Mouse (Mus musculus) hindbrain, embryonic 10.5 days (tissue): ENCODE data around the gene Slc44a3. TPM values are rescaled to one million over a fixed set of nuclear protein-coding genes. Genes with fewer than 3 reads are reported as not detected.
A peak's percentile ranks its signal among the peaks of the same experiment; 100 is the strongest.
"Not testable (repeated sequence)": the region's sequence is repeated elsewhere in the genome, so short reads cannot be mapped to it uniquely, and the experiment has no call there.

Experiments
- DNase-seq: peaks from one replicate; pipeline ENCODE4 v3.0.0-alpha.2; 2017; ENCODE audit warnings: low spot score
- H3K27ac ChIP-seq: fragments of 300-500 bp; sonication (generic); 2 replicates; pipeline ENCODE4 v1.5.1; 2016; ENCODE audit warnings: mild to moderate bottlenecking, moderate library complexity
- H3K27me3 ChIP-seq: fragments of 300-500 bp; sonication (generic); 2 replicates; pipeline ENCODE4 v1.6.1; 2016; ENCODE audit warnings: mild to moderate bottlenecking; ENCODE audit not compliant: poor library complexity, insufficient read depth, severe bottlenecking
- H3K36me3 ChIP-seq: fragments of 300-500 bp; sonication (generic); 2 replicates; pipeline ENCODE4 v1.6.1; 2016; ENCODE audit warnings: mild to moderate bottlenecking, moderate library complexity
- H3K4me1 ChIP-seq: fragments of 300-500 bp; sonication (generic); replicated peaks from 2 replicates; pipeline ENCODE4 v1.6.1; 2016; ENCODE audit warnings: mild to moderate bottlenecking
- H3K4me3 ChIP-seq: fragments of 300-500 bp; sonication (generic); 2 replicates; pipeline ENCODE4 v1.5.1; 2016; ENCODE audit warnings: mild to moderate bottlenecking, moderate library complexity
- H3K9me3 ChIP-seq: fragments of 300-500 bp; sonication (generic); 2 replicates; pipeline ENCODE4 v1.6.1; 2016; ENCODE audit warnings: mild to moderate bottlenecking, moderate library complexity
- WGBS: fragments of 180-500 bp; shearing (Covaris S2); methylation state at CpG from one replicate; pipeline ENCODE4 v1.1.7; 2016; 5-methylcytosine and 5-hydroxymethylcytosine counted together
- polyA plus RNA-seq: library from polyadenylated mRNA; unstranded; fragments of >200 nt; fragmentation: Nextera tagmentation; extraction: Ambion mirVana; gene quantifications from 2 replicates; pipeline ENCODE4 v1.2.1, GENCODE M21; 2016

The Slc44a3 gene
- polyA plus RNA-seq, 1 experiment from 2014 or later: 0.33 TPM

DNA sequence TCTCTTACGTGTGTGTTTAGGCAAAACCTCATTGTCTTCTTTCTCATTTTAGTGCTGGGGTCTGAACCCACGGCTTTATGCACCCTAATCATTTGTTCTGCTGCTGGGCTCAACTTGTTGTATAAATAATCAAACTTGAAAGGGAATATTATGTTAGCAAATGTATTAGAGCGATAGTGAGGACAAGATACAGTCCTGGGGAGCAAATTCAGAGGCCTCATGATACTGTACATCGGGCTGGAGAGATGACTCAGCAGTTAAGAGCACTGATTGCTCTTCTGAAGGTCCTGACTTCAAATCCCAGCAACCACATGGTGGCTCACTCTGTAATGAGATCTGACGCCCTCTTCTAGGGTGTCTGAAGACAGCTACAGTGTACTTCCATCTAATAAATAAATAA is 8.4 kb upstream of the Slc44a3 start:
- peaks cover 21% of the 10 kb centered on the region for H3K27me3 ChIP-seq

DNA sequence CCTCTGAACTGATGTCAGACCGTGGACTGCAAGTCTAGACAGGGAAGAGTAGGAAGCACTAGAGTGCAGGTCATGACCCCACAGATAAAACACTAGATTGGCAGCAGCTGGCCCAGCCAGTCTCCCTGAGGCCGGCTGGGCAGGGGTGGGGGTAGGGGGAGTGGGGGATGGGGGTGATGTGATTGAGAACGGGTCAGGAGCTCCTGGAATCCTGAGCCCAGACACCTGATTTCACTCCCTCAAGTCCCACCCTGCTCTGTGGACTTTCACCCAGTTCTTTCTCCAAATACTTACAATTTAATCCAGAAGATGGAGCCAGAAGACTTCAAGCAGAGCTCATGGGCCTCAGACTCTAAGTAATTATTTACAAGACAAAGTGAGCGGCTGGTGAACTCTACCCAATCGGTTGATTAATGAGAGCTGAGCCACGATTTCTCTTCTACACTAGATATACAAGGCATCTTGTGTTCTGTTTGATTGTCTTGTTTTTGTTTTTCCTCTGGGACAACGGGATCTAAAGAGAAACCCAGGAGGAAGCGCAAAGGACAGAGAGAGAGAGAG is 7.7 kb upstream of the Slc44a3 start:
- Histone ChIP-seq H3K4me3 (no peak overlapping the region), H3K36me3 (no peaks in the 10 kb centered on the region), H3K9me3 (no peaks in the 10 kb centered on the region), H3K27ac (0 out of 2 replicates have a peak overlapping the region, but pooled peaks have one; percentile 50), H3K4me1 (peaks cover 16% of the 10 kb centered on the region), H3K27me3 (peaks cover 28% of the 10 kb centered on the region)
- 10% methylated on average over 8 of the region's 8 CpGs for WGBS
- peak; percentile 68 for DNase-seq

More for the DNA sequence above, 8.4 kb upstream of the Slc44a3 start:
- Histone ChIP-seq H3K4me1 (peaks cover 16% of the 10 kb centered on the region), H3K27ac (no peak overlapping the region), H3K4me3 (no peak overlapping the region), H3K36me3 (no peaks in the 10 kb centered on the region), H3K9me3 (no peaks in the 10 kb centered on the region)
- no peak for DNase-seq
- 65% methylated on average over 5 of the region's 5 CpGs for WGBS

DNA sequence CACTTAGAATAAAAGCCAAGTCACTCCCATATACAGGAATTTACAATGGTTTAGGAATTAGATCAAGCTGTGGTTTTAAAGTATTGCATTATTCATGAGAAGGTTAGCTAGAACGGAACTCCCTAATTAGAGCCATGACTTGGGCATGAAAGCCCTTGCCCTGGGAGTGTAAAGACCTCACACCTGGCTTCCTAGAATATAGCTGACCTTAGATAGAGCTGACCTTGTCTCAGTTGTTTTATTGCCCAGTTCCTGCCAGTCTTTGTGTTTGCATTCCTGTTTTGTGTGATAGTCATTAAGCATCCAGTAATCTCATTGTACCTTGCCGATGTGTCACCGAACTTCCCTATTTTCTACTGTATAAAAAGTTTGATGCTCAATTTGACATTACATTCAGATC is 6.6 kb upstream of the Slc44a3 start:
- 83% methylated on average over 3 of the region's 3 CpGs for WGBS
- H3K4me3 ChIP-seq, H3K9me3 ChIP-seq, H3K27ac ChIP-seq, H3K36me3 ChIP-seq, DNase-seq: not testable (repeated sequence)
- peaks cover 38% of the 10 kb centered on the region for H3K27me3 ChIP-seq
- H3K4me1 ChIP-seq: peaks cover 16% of the 10 kb centered on the region

DNA sequence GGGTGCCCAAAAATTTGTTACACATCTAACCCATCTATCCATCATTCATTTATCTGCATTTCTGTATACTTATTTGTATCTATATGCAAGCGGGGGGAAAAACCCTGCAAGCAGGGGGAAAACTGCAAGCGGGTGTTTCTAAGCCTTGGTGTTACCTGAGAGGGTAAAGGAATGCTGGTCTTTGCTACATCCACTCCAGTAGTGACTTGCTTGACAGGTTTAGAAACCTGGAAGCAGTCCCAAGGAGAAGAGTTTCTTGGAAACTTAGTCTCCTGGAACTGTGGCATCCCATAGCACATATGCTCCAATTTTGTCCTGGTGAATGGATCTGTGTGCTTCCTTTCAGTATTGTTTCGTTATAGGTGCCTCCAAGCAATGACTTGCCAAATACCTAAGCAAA is 5.8 kb upstream of the Slc44a3 start:
- Histone ChIP-seq H3K27ac (no peak overlapping the region), H3K36me3 (no peaks in the 10 kb centered on the region), H3K4me3 (no peak overlapping the region), H3K9me3 (no peaks in the 10 kb centered on the region), H3K4me1 (peaks cover 16% of the 10 kb centered on the region), H3K27me3 (peaks cover 47% of the 10 kb centered on the region)
- no peak for DNase-seq
- WGBS: 88% methylated on average over 3 of the region's 3 CpGs

DNA sequence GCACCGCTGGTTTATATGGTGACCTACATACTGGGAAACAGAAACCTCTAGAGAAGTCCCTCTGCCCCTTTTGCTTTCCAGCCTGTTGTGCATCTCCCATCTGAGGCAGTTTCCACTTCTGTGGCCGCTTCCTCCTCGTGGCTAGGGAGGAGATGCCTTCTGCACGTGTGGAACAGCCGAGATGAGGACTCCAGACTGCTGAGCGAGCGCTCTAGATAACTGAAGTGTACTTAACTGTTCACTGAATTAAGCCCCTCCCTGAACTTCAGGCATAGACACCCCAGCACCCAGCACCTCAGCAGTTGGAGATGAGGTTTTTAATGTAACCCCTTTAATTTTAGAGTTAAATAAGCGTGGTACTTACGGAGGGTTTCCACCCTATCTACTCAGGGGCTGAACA is 4.6 kb upstream of the Slc44a3 start:
- Histone ChIP-seq H3K27me3 (peaks cover 55% of the 10 kb centered on the region), H3K4me1 (peaks cover 24% of the 10 kb centered on the region), H3K27ac (no peak overlapping the region), H3K4me3 (no peak overlapping the region), H3K9me3 (no peaks in the 10 kb centered on the region), H3K36me3 (no peaks in the 10 kb centered on the region)
- DNase-seq: no peak
- 87% methylated on average over 9 of the region's 9 CpGs for WGBS

DNA sequence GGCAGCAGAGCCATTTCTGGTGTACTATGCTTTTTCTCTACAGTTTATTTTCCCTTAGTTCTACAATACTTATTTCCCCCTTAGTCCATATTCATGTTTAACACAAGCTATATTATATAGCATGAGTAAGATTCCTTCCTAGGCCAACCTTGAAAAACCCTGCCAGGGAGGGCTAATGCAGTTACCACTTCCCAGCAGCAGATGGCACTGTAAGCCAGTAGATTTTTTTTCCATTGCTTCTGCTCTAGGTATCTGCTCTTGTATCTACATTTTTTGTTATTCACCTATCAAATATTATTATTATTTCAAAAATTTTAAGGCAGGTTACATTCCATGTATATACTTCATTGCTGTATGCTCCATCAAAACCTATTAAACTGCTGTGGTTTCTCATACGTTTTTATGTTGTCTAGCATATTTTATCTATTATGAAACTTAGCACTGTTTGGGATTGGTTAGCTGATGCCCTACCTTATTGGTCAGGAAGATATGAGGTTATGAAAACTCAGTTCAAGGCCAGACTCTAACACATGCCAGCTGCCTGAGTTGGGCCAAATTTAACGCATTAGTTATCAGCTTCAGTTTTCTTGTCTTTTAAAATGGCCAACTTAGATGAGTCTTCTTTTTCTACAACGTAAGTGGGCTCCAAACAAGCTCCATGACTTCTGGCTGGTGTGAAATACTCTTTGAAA is 3.8 kb upstream of the Slc44a3 start:
- Histone ChIP-seq H3K4me3 (no peak overlapping the region), H3K27me3 (peaks cover 63% of the 10 kb centered on the region), H3K9me3 (no peaks in the 10 kb centered on the region), H3K36me3 (no peaks in the 10 kb centered on the region), H3K27ac (no peak overlapping the region), H3K4me1 (peaks cover 26% of the 10 kb centered on the region)
- peak; percentile 54 for DNase-seq
- 88% methylated on average over 3 of the region's 3 CpGs for WGBS

DNA sequence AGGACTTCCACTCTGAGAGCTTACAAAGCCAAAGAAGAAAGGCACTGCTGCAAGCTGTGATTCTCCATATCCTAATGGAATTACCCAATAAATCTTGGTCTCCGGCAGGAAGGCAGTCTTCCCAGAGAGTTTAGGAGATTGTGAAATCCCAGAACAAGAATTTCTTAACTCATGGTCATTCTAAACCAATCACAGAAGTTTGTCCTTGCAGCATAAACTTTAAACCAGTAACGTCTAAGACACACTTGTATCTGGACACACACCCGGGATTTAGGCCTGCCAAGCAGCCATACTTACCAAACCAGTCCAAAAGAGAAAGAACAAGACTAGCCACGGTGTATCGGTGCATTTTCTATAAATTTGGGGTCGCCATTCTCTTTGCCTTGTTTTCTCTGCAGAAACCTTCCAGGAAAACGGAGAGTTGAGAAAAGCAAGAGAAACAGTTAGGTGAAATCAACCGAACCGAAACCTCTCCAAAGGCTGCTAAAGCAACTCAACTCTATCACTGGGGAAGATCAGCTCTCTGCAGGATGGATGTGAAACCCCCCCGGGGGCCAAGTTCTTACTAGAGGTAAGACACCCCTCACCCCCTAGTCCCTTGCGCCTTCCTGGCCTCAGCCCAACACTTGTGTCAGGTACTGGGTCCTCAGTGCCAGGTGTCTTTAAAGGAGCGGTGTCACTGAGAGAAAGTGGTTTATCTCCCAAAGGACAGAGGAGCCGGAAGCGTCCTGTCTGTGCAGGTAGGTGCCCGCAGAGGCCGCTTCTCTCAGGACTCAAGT is 645 bp downstream of the Slc44a3 start:
- Histone ChIP-seq H3K4me1 (peaks cover 16% of the 10 kb centered on the region), H3K27me3 (peaks cover 70% of the 10 kb centered on the region), H3K4me3 (peak overlapping the region; percentile 46), H3K27ac (peak overlapping the region; percentile 66; the same call in 1 of the 2 replicates), H3K36me3 (no peaks in the 10 kb centered on the region), H3K9me3 (no peaks in the 10 kb centered on the region)
- DNase-seq: no peak
- WGBS: 51% methylated on average over 16 of the region's 16 CpGs

DNA sequence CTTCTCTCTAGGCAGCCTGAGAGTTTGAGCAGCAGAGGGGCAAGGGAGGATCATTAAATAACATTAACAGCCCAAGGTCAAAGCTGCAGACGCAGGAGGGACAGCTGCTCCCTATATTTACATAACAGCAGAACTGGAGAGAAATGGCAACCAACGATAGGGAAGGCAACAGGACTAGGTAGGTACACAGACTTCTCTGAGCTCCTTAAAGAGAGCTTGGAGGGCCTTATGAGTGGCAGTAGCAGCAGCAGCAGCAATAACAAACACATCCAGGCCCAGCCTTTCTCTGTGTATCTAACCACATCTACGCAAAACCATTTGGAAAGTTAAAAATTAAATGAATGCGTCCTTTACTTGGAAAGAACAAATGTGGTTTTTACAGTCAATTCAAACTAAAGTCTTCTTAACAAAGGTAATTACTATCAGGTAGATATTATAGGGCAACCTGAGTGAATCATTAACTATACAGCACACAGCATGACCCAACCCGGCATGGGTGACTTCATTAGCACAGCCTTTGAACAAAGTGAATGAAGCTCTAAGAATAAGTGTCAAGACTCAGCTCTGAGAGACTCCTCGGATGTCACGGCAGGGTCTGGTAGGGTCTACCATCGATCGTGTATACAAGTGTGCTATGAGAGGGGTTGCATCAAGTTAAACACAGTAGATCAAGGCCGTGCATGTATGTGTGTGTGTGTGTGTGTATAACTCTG is 1.5 kb downstream of the Slc44a3 start:
- no peaks in the 10 kb centered on the region for H3K9me3 ChIP-seq
- DNase-seq: no peak
- H3K27me3 ChIP-seq: peaks cover 69% of the 10 kb centered on the region
- no peak overlapping the region for H3K27ac ChIP-seq
- H3K4me3 ChIP-seq: no peak overlapping the region
- H3K36me3 ChIP-seq: no peaks in the 10 kb centered on the region
- WGBS: 65% methylated on average over 10 of the region's 10 CpGs
- H3K4me1 ChIP-seq: peaks cover 24% of the 10 kb centered on the region

DNA sequence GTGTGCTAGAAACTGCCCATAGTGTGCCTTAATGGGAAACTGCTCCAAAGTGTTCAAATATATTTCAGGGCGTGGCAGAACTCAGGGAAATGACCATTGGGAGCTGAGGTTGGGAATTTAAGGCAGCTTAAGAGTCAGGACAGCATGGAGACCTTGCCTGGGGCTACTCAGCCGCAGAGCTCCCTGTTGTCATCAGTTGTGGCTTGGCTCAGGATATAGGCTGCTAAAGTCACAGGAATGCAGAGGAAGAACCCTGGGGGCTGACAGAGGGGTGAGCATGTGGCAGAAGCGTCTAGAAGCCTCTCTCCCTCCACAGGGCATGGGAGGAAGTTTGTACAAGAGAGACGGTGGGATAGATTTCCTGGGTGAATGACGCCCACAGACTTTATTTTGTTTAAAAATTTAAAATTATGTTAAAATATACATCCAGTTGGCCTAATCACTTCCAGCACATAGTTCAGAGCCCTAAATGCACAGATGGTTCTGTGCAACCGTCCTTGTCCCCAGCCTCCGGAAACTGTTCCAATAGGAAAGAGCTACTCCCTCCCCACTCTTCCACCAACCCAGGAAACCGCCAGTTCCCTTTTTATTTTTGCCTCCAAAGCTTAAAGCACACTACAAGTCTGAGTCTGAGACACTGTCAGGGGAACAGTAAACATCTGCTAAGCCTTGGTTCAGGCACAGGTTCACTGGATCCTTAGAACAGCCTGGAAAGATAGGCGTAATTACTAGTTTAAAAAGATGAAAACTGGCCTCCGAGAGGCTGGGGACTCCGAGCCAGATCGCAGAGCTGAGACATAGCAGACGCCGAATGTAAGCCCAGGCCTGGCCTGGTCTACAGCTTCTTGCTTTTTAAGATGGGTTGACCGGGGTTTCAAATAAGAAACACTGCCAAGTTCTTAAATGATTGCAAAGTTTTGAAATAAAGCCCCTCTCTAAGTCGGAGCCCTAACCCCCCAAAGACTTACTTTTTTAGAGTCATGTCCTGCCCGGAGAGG is 5.8 kb downstream of the Slc44a3 start:
- Histone ChIP-seq H3K27me3 (peaks cover 27% of the 10 kb centered on the region), H3K27ac (no peak overlapping the region), H3K4me3 (no peak overlapping the region), H3K9me3 (no peaks in the 10 kb centered on the region), H3K4me1 (peaks cover 17% of the 10 kb centered on the region), H3K36me3 (no peaks in the 10 kb centered on the region)
- WGBS: 74% methylated on average over 17 of the region's 17 CpGs
- DNase-seq: no peak

DNA sequence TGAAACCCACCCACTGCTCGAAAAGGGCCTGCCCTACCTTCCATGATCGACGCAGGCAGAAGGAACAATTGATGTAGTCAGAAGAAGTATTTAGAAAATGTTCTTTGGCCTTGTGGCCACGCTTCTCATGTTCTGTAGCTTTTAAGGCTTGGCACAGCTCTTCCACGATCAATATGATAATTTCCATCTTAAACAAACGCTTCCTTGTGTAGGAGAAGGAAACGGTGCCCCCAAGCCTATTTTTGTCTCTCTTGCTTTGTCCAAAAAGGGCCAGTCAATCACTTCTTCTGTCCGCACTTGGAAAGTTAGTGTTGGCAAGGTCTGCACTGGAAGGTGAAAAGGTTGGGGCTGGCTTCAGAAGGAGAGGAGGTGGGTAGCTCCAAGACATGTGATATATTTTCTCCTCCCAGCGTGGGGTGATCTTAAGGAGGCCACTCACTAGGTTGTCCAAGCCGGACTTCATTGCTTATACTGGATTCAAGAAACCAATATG is 10.5 kb downstream of the Slc44a3 start:
- Histone ChIP-seq H3K27ac (no peak overlapping the region), H3K9me3 (no peaks in the 10 kb centered on the region), H3K4me3 (no peak overlapping the region), H3K27me3 (no peaks in the 10 kb centered on the region), H3K4me1 (peaks cover 10% of the 10 kb centered on the region), H3K36me3 (no peaks in the 10 kb centered on the region)
- WGBS: 81% methylated on average over 10 of the region's 10 CpGs
- DNase-seq: no peak

DNA sequence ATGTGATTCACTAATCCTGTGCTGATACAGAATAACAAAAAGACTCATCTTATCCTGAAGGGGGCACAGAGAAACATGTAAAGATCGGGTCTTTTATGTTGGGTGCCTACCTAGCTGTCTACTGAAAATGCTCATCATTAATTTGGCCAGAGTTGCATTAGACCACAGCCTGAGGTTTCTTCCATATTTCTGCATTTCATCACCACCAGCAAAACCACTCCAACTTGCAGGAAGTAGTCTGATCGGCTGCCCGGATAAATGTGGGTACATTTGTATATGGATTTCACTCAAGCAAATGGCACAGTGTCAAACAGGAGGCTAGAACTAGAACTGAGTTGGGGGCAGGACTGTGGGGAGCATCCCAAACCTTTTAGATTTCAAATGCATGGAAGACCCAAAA is 11.1 kb downstream of the Slc44a3 start:
- WGBS: 91% methylated on average over 3 of the region's 3 CpGs
- no peak overlapping the region for H3K4me3 ChIP-seq

DNA sequence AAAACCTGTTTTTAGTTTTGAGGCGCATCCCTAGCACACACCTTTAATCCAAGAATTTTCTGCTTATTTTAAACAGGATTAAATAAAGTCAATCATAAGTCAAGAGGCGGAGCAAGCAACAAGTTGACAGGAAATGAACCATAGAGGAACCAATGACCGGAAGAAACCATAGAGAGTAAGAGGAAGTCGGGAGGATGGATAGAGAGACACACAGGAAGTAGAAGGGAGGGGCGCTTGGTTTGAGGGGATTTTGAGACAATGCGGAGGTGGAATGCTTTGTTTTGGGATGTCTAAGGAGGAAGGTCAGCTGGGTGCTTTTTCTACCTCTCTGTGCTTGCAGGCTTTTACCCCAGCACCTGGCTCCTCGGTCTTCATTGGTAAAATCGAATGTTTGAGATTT is 15.2 kb downstream of the Slc44a3 start:
- no peak overlapping the region for H3K4me3 ChIP-seq
- H3K27me3 ChIP-seq: no peaks in the 10 kb centered on the region
- H3K4me1 ChIP-seq: no peaks in the 10 kb centered on the region
- no peaks in the 10 kb centered on the region for H3K9me3 ChIP-seq
- H3K27ac ChIP-seq: no peak overlapping the region
- WGBS: 92% methylated on average over 8 of the region's 8 CpGs
- no peak for DNase-seq
- H3K36me3 ChIP-seq: no peaks in the 10 kb centered on the region

More for the DNA sequence above, 11.1 kb downstream of the Slc44a3 start:
- H3K27ac ChIP-seq: no peak overlapping the region
- H3K27me3 ChIP-seq: no peaks in the 10 kb centered on the region
- H3K4me1 ChIP-seq: peaks cover 6% of the 10 kb centered on the region
- H3K36me3 ChIP-seq: no peaks in the 10 kb centered on the region
- no peaks in the 10 kb centered on the region for H3K9me3 ChIP-seq
- DNase-seq: no peak
